Mouse (Mus musculus) brown adipose tissue, adult 24 weeks (tissue): ENCODE measurements around the gene 4933406M09Rik. TPM values are rescaled to one million over a fixed set of nuclear protein-coding genes. Genes with fewer than 3 reads are reported as not detected.
A peak's percentile ranks its signal among the peaks of the same experiment; 100 is the strongest.

Experiments
- H3K27ac ChIP-seq: fragments of 200-500 bp; replicated peaks from 2 replicates; pipeline ENCODE4 v1.5.1; 2012; ENCODE audit warnings: low read depth, mild to moderate bottlenecking, low read length
- H3K4me1 ChIP-seq: fragments of 200-500 bp; 2 replicates; pipeline ENCODE4 v1.6.1; 2012; ENCODE audit warnings: low read length, mixed read lengths; ENCODE audit not compliant: control insufficient read depth, insufficient read depth, insufficient read length
- H3K4me3 ChIP-seq: fragments of 200-500 bp; 2 replicates; pipeline ENCODE4 v1.5.1; 2012; ENCODE audit warnings: low read depth, mild to moderate bottlenecking, low read length, moderate library complexity; ENCODE audit not compliant: insufficient read depth
- polyA plus RNA-seq: library from polyadenylated mRNA; stranded (reverse); fragments of >200 nt; gene quantifications from 2 replicates; pipeline ENCODE4 v1.2.4, GENCODE M21; 2012; ENCODE audit not compliant: missing spikeins, insufficient read depth, insufficient read length

4933406M09Rik gene
- polyA plus RNA-seq = not detected in 2 replicates

- no peak within 1 kb of the TSS for H3K4me3 ChIP-seq
- peak within 1 kb of the TSS; percentile 81 for H3K27ac ChIP-seq
- 0 out of 2 replicates have a peak, but pooled peaks cover 6% of the 10 kb centered on the region for H3K4me1 ChIP-seq
Measured at GRCm38 (mm10) chr1:134385666-134386065, at the start of gene 4933406M09Rik. TSS of gene 4933406M09Rik (plus strand) at chr1:134385940.

GRCm38 (mm10) chr1:134336958-134337710 lies 48.6 kb upstream of the 4933406M09Rik start:
- no peaks in the 10 kb centered on the region for H3K4me1 ChIP-seq

DNA sequence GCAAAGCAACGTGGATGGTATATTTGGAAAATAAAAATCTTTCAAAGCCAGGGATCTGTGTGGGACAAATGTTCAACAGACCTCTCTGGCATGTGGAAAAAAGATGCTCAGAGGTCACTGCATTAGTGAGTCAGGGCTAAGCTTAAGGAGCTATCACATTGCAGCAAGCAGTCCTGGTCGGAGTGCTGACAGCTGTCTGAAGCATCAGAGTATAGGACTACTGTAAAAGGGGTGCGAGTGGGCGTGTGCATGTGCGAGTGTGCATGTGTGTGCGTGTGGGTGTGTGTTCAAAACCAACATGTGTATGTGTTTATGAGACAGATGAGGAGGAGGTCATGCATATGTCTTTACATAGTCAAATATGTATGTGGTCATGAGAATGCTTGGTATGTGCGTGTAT lies 46.6 kb upstream of the 4933406M09Rik start:
- no peaks in the 10 kb centered on the region for H3K4me1 ChIP-seq
- H3K27ac ChIP-seq = no peak overlapping the region
- no peak overlapping the region for H3K4me3 ChIP-seq

More at GRCm38 (mm10) chr1:134336958-134337710, 48.6 kb upstream of the 4933406M09Rik start:
- Histone ChIP-seq H3K4me3 (no peak overlapping the region), H3K27ac (no peak overlapping the region)

DNA sequence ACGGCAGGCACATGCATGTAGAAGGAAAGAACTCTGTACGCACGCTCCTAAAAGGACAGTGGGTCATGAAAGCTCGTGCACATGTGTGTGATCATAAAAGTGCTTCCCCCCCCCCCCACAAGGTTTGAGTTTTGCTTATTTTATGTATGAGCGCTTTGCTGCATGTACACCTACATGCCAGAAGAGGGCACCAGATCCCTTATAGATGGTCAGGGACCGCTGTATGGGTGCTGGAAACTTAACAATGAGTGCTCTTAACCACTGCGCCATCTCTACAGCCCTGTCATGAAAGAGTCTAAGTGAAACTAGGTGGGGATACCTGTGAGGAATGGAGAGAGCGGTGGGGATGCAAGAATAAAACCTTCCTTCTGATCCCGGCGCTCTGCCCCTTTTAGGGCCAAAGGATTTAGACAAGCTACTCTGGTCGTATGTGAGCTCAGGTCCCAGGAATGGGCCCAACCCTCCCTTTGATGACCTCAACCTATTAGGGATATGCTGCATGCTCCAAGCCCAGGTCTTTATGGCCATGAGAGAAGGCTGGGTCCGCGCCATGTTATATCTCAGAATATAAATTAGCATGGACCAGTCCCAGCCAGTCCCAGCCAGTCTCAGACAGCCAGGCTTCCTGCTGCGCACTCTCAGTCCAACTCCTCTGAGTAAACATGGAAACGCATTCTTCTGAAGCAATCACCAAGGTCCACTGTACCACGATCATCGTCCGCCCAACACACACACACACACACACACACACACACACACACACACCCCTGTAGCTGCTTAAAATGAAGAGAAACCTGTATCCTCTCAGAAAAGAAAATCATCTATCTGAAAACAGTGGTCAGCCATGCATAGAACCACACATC lies 45.8 kb upstream of the 4933406M09Rik start:
- no peaks in the 10 kb centered on the region; the same call in 1 of the 2 replicates for H3K4me1 ChIP-seq
- no peak overlapping the region for H3K27ac ChIP-seq
- no peak overlapping the region for H3K4me3 ChIP-seq

- H3K27ac ChIP-seq = no peak overlapping the region
- H3K4me3 ChIP-seq = no peak overlapping the region
- H3K4me1 ChIP-seq = no peaks in the 10 kb centered on the region; the same call in 1 of the 2 replicates
Measured at GRCm38 (mm10) chr1:134341641-134342277, 44.0 kb upstream of the 4933406M09Rik start.

DNA sequence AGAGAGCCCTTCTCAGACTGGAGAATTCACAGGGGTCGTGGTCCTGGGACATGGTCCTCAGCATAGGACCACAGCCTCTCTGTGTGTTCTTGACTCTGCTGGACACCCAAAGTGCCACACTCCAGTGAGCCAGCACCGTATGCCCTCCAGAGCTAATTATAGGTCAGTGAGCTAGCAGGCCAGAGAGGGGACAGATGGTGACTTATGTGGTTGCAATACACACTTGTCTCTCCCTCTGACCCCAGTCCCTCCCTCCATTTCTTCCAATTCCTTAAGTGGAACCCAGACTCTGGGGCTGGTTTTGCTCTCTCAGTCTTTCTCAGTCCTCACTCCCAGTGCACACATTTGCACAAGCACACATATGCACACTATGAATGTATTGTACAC lies 43.5 kb upstream of the 4933406M09Rik start:
- Histone ChIP-seq H3K27ac (no peak overlapping the region), H3K4me3 (no peak overlapping the region)

GRCm38 (mm10) chr1:134342781-134343310 lies 42.9 kb upstream of the 4933406M09Rik start:
- no peak overlapping the region for H3K4me3 ChIP-seq
- no peak overlapping the region for H3K27ac ChIP-seq
- H3K4me1 ChIP-seq = no peaks in the 10 kb centered on the region; the same call in 1 of the 2 replicates

More for the DNA sequence above, 43.5 kb upstream of the 4933406M09Rik start:
- H3K4me1 ChIP-seq = no peaks in the 10 kb centered on the region; the same call in 1 of the 2 replicates

- no peak overlapping the region for H3K4me3 ChIP-seq
- no peaks in the 10 kb centered on the region; the same call in 1 of the 2 replicates for H3K4me1 ChIP-seq
- H3K27ac ChIP-seq = no peak overlapping the region
Measured at GRCm38 (mm10) chr1:134343567-134343966, 42.2 kb upstream of the 4933406M09Rik start.

- Histone ChIP-seq H3K4me3 (no peak overlapping the region), H3K4me1 (no peaks in the 10 kb centered on the region; the same call in 1 of the 2 replicates), H3K27ac (no peak overlapping the region)
Measured at GRCm38 (mm10) chr1:134344005-134344950, 41.5 kb upstream of the 4933406M09Rik start.

DNA sequence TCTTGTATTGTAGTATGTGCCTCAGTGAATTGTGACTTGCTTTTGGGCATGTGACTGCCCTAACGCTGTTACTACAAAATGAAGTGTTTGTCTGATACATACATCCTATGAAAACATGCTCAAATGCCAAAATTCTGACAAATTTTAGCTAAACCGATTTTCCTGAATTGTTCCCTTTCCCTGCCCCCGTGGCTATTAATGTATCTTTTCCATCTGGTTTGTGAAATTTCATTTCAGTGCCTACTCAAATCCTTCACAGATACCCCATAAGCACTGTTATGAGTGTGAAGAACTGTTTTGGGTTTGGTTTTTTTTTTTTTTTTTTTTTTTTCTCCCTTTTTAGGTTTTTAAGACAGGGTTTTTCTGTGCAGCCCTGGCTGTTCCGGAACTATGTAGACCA lies 40.7 kb upstream of the 4933406M09Rik start:
- no peak overlapping the region for H3K27ac ChIP-seq
- H3K4me1 ChIP-seq = no peaks in the 10 kb centered on the region; the same call in 1 of the 2 replicates
- no peak overlapping the region for H3K4me3 ChIP-seq

- no peak overlapping the region for H3K27ac ChIP-seq
- H3K4me3 ChIP-seq = no peak overlapping the region
- H3K4me1 ChIP-seq = no peaks in the 10 kb centered on the region; the same call in 1 of the 2 replicates
Measured at GRCm38 (mm10) chr1:134347791-134348190, 37.9 kb upstream of the 4933406M09Rik start.

GRCm38 (mm10) chr1:134353326-134353725 lies 32.4 kb upstream of the 4933406M09Rik start:
- H3K4me3 ChIP-seq = no peak overlapping the region

DNA sequence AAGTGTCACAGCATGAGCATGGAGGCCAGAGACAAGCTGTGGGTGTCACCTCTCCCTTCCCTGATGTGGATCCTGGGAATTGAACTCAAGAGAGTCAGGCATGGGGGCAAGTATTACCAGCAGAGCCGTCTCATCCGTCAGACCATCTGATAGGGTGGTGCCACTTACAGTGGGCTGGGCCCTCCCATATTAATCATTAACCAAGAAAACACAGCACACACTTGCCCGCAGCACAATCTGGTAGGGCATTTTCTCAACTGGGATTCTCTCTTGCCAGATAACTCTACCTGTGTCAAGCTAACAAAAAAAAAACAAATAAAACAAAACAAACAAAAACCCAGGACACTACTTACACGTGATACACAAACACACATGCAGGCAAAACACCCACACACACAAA lies 28.3 kb upstream of the 4933406M09Rik start:
- no peak overlapping the region for H3K4me3 ChIP-seq
- no peak overlapping the region for H3K27ac ChIP-seq
- peaks cover 6% of the 10 kb centered on the region for H3K4me1 ChIP-seq

More at GRCm38 (mm10) chr1:134353326-134353725, 32.4 kb upstream of the 4933406M09Rik start:
- Histone ChIP-seq H3K4me1 (no peaks in the 10 kb centered on the region), H3K27ac (no peak overlapping the region)

DNA sequence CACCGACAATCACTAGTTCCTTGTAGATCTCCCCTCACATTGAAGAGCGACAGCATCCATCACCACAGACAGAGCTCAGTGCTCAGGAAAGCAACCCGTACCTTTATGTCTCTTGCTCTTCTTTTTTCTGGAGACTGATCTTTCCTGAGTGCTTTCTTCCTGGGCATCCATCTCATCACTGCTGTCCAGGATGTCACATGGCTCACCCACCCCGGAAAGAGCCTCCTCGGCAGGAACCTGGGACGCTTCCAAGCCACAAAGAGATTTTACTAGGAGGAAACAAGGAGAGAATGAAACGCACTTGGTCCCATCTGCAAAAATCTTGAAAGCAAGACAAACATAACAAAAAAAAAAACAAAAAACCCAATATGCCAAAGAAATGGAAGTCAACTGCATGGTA lies 25.1 kb upstream of the 4933406M09Rik start:
- Histone ChIP-seq H3K27ac (no peak overlapping the region), H3K4me1 (peaks cover 6% of the 10 kb centered on the region), H3K4me3 (peak overlapping the region; percentile 95)
